Mouse (Mus musculus): ENCODE measurements around the gene Grhl1. TPM values are rescaled to one million over a fixed set of nuclear protein-coding genes. Genes with fewer than 3 reads are reported as not detected.
A peak's percentile ranks its signal among the peaks of the same experiment; 100 is the strongest.

Gene Grhl1
- polyA plus RNA-seq, 1 experiment from 2014 or later = 0.98 TPM

- ChIA-PET POLR2A (no interaction called here), CTCF (no interaction called here)
- ATAC-seq = no peak
- in situ Hi-C loops (cut with MboI; ENCODE audit: low pct_unique_long_range_greater_than_20kb) = no loop called here
- no peak for TF ChIP-seq CTCF (IDR thresholded peaks at IDR 0.05)
- H3K27me3 ChIP-seq = no peaks in the 10 kb centered on the region
- no peak for DNase-seq (ENCODE audit: low read depth, low spot score)
Measured at GRCm38 (mm10) chr12:24563395-24563960, 8.6 kb upstream of the Grhl1 start.

GRCm38 (mm10) chr12:24565311-24565710 lies 6.8 kb upstream of the Grhl1 start:
- no peaks in the 10 kb centered on the region for H3K27me3 ChIP-seq
- ChIA-PET POLR2A (no interaction called here), CTCF (interaction anchor here (1.6 kb wide), 1 partner anchor 35 kb away, joined by 4 read pairs; no protein-coding TSS in a partner anchor)
- TF ChIP-seq CTCF (IDR thresholded peaks at IDR 0.05) = no peak
- DNase-seq (ENCODE audit: low read depth, low spot score) = no peak
- in situ Hi-C loops (cut with MboI; ENCODE audit: low pct_unique_long_range_greater_than_20kb) = no loop called here
- ATAC-seq = peak; percentile 58

DNA sequence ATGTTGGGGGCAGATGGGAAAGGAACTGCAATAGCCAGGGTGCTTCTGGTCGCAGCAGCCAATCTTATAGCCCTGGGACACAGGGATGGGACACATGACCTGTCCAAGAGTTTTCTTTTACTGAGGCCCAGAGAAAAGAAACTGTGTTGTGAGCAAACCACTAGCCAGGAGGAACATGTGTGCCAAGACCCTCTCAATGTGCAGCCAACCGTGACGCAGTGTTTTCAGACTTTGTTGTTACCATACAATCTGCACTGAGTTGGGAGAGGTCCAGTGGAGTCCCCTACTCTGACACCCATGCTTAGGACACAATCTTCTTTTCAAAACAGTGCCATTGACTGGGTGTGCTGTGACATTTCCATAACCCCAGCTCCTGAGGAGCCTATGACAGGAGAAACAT lies 4.5 kb upstream of the Grhl1 start:
- no peak for TF ChIP-seq CTCF (IDR thresholded peaks at IDR 0.05)
- ATAC-seq = no peak
- DNase-seq (ENCODE audit: low read depth, low spot score) = no peak
- ChIA-PET POLR2A (interaction anchor here (0.5 kb wide), 1 partner anchor 138 kb away, joined by 3 read pairs; no protein-coding TSS in a partner anchor), CTCF (no interaction called here)
- no peaks in the 10 kb centered on the region for H3K27me3 ChIP-seq
- in situ Hi-C loops (cut with MboI; ENCODE audit: low pct_unique_long_range_greater_than_20kb) = no loop called here

GRCm38 (mm10) chr12:24572421-24573274 lies 565 bp downstream of the Grhl1 start:
- TF ChIP-seq CTCF (IDR thresholded peaks at IDR 0.05) = no peak
- no peaks in the 10 kb centered on the region for H3K27me3 ChIP-seq
- ChIA-PET POLR2A (no interaction called here), CTCF (interaction anchor here (1.0 to 1.5 kb wide), 2 partner anchors 23 to 101 kb away, joined by 3 to 6 read pairs; no protein-coding TSS in a partner anchor)
- in situ Hi-C loops (cut with MboI; ENCODE audit: low pct_unique_long_range_greater_than_20kb) = no loop called here
- DNase-seq (ENCODE audit: low read depth, low spot score) = no peak
- peak; percentile 36 for ATAC-seq

GRCm38 (mm10) chr12:24573275-24573580 lies 1.1 kb downstream of the Grhl1 start:
- no peak for ATAC-seq
- CTCF ChIA-PET = interaction anchor here (1.5 kb wide), 1 partner anchor 22 kb away, joined by 3 read pairs; no protein-coding TSS in a partner anchor
- POLR2A ChIA-PET = no interaction called here
- H3K27me3 ChIP-seq = no peaks in the 10 kb centered on the region
- DNase-seq (ENCODE audit: low read depth, low spot score) = no peak
- no peak for TF ChIP-seq CTCF (IDR thresholded peaks at IDR 0.05)
- in situ Hi-C loops (cut with MboI; ENCODE audit: low pct_unique_long_range_greater_than_20kb) = no loop called here

DNA sequence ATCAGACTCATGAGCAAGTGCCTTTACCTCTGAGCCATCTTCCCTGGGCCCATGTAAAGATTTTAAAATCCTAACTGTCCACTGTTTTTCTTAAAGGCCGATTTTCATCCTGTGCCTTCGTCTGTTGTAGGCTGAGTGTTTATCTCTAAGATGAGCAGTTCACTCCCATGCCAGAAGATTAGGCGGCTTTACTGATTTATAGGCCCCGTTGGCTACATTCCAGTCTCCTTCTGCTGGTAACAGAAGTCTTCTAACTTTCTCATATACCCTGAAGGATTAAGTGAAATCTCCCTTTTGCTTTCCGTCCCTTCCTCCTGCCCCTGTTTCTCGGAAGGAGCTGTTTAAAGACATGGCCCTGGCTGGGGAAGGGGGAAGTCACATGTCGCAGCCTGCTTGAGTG lies 2.8 kb downstream of the Grhl1 start:
- ChIA-PET POLR2A (no interaction called here), CTCF (no interaction called here)
- H3K27me3 ChIP-seq = no peaks in the 10 kb centered on the region
- in situ Hi-C loops (cut with MboI; ENCODE audit: low pct_unique_long_range_greater_than_20kb) = no loop called here
- DNase-seq (ENCODE audit: low read depth, low spot score) = no peak
- ATAC-seq = no peak
- TF ChIP-seq CTCF (IDR thresholded peaks at IDR 0.05) = no peak

- in situ Hi-C loops (cut with MboI; ENCODE audit: low pct_unique_long_range_greater_than_20kb) = no loop called here
- POLR2A ChIA-PET = no interaction called here
- TF ChIP-seq CTCF (IDR thresholded peaks at IDR 0.05) = no peak
- no peaks in the 10 kb centered on the region for H3K27me3 ChIP-seq
- DNase-seq (ENCODE audit: low read depth, low spot score) = no peak
- no peak for ATAC-seq
- CTCF ChIA-PET = interaction anchor here (1.4 kb wide), 1 partner anchor 9 kb away, joined by 3 read pairs; no protein-coding TSS in a partner anchor
Measured at GRCm38 (mm10) chr12:24580452-24580851, 8.4 kb downstream of the Grhl1 start.

- H3K27me3 ChIP-seq = no peaks in the 10 kb centered on the region
- CTCF ChIA-PET = no interaction called here
- no peak for ATAC-seq
- in situ Hi-C loops (cut with MboI; ENCODE audit: low pct_unique_long_range_greater_than_20kb) = no loop called here
- TF ChIP-seq CTCF (IDR thresholded peaks at IDR 0.05) = no peak
- no peak for DNase-seq (ENCODE audit: low read depth, low spot score)
- POLR2A ChIA-PET = no interaction called here
Measured at GRCm38 (mm10) chr12:24580996-24581683, 9.1 kb downstream of the Grhl1 start.

DNA sequence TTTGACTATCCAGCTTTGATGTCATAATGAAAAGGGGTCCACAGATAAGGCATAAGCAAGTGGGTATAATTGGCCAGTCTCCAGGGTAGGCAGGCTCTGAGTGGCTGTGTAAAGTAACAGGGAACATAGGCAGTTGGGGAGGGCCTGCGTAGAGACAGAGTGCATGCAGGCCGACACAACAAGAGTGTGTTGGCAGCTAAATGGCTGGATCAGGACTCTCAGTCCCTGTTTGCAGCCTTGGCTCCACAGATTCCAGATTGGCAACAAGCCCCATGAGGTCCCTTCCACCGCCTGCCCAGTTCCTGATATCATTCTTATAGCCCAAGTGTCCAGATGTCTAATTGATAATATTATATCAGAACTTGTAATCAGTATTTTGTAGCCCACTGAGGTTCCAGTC lies 11.6 kb downstream of the Grhl1 start:
- in situ Hi-C loops (cut with MboI; ENCODE audit: low pct_unique_long_range_greater_than_20kb) = no loop called here
- H3K27me3 ChIP-seq = no peaks in the 10 kb centered on the region
- DNase-seq (ENCODE audit: low read depth, low spot score) = no peak
- TF ChIP-seq CTCF (IDR thresholded peaks at IDR 0.05) = no peak
- ChIA-PET CTCF (no interaction called here), POLR2A (no interaction called here)
- no peak for ATAC-seq

- no peak for DNase-seq (ENCODE audit: low read depth, low spot score)
- no peak for ATAC-seq
- POLR2A ChIA-PET = no interaction called here
- CTCF ChIA-PET = no interaction called here
- TF ChIP-seq CTCF (IDR thresholded peaks at IDR 0.05) = no peak
- H3K27me3 ChIP-seq = no peaks in the 10 kb centered on the region
- in situ Hi-C loops (cut with MboI; ENCODE audit: low pct_unique_long_range_greater_than_20kb) = no loop called here
Measured at GRCm38 (mm10) chr12:24584835-24585234, 12.8 kb downstream of the Grhl1 start.

DNA sequence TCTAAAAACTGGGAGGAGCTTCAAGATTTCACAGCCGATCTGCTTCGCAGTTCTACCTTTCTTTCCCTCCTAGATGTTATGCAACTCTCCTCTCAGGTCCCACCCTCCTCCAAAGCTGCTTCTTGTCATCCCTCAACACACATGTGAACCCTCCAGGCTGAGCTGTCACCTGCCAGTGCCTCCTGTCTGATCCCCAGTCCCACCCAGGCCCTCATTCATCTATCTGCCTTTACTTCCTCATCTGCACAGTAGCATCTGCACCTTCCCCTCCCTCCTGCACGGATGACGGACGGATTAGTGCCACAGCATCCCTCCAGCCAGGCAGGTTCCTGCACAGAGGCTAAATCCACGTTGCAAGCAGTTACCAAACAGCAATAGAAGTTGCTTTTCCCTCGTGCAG lies 14.1 kb downstream of the Grhl1 start:
- CTCF ChIA-PET = interaction anchor here (0.7 kb wide), 1 partner anchor 110 kb away, joined by 3 read pairs; no protein-coding TSS in a partner anchor
- ATAC-seq = no peak

More for the DNA sequence above, 14.1 kb downstream of the Grhl1 start:
- no peak for DNase-seq (ENCODE audit: low read depth, low spot score)
- TF ChIP-seq CTCF (IDR thresholded peaks at IDR 0.05) = no peak
- in situ Hi-C loops (cut with MboI; ENCODE audit: low pct_unique_long_range_greater_than_20kb) = no loop called here
- POLR2A ChIA-PET = no interaction called here
- H3K27me3 ChIP-seq = no peaks in the 10 kb centered on the region
